Mouse (Mus musculus) embryonic fibroblast, embryonic 13.5 days (primary cell): Measurements from ENCODE around the gene Fbxw5. TPM values are rescaled to one million over a fixed set of nuclear protein-coding genes. Genes with fewer than 3 reads are reported as not detected.

Experiments used
- H3K27ac ChIP-seq: 2 replicates; pipeline ENCODE4 v1.5.1; 2012; ENCODE audit warnings: low read length, control low read depth, inconsistent platforms; ENCODE audit not compliant: insufficient read depth
- H3K4me1 ChIP-seq: 2 replicates; pipeline ENCODE4 v1.6.1; 2011; ENCODE audit warnings: low read length; ENCODE audit not compliant: control insufficient read depth, insufficient read depth
- H3K4me3 ChIP-seq: 2 replicates; pipeline ENCODE4 v1.5.1; 2011; ENCODE audit warnings: mild to moderate bottlenecking, control low read depth, low read length; ENCODE audit not compliant: insufficient read depth
- CTCF ChIP-seq: IDR thresholded peaks from 2 replicates; pipeline ENCODE4 v1.5.1; 2011; ENCODE audit warnings: mild to moderate bottlenecking, control low read depth, low read length, moderate library complexity, borderline replicate concordance; ENCODE audit not compliant: insufficient read depth
- POLR2A ChIP-seq: IDR thresholded peaks from 2 replicates; pipeline ENCODE4 v1.6.1; 2011; ENCODE audit warnings: low read depth, mild to moderate bottlenecking, control low read depth, low read length, moderate library complexity
- polyA plus RNA-seq: library from polyadenylated mRNA; stranded (reverse); fragments of >200 nt; gene quantifications from 2 replicates; pipeline ENCODE4 v1.2.4, GENCODE M21; 2011; ENCODE audit warnings: low read depth; ENCODE audit not compliant: missing spikeins, insufficient read length

Gene Fbxw5
- polyA plus RNA-seq, 1 experiment: 40.7 TPM

- Histone ChIP-seq H3K4me1 (no peaks in the 10 kb centered on the region), H3K27ac (no peak overlapping the region), H3K4me3 (no peak overlapping the region)
- peak; percentile 28; the same call in 1 of the 2 replicates for TF ChIP-seq CTCF
- TF ChIP-seq POLR2A: no peak
Observed at GRCm38 (mm10) chr2:25496462-25496861, 4.1 kb upstream of the Fbxw5 start.

DNA sequence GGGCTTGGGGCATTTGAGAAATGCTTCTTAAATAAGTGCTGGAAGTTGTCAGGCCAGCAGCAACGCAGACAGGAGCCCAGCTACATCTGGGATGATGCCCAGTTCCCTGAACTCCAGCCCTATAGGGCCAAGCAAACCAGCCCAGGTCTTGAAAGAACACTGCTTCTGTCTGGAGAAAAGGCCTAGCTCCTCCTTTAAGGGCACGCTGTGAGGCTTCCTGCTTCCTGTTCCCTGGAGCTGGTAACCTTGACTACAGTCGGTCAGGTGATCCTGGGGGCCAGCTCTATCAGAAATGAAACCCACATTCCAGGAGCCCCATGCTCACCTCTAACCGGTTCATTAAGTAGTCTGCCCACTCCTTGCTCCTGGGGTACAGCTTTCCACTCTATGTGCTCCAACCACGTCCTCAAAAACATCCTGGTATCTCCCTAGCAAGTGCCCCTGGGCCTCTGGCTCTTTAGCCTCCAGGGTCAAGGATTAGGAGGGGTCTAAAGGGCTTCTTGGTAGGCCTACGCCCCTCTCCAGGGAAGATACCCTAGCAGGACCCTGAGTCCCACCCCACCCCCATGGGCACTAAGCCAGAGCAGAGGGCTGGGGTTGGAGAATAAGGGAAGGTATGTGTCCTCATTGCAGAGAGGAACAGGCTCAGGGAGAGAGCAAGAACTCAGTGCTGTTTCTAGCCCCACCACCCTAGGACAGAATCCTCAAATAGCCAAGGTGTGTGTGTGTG, 2.5 kb upstream of the Fbxw5 start:
- TF ChIP-seq CTCF: no peak
- no peak for TF ChIP-seq POLR2A
- H3K4me3 ChIP-seq: no peak overlapping the region
- no peaks in the 10 kb centered on the region for H3K4me1 ChIP-seq
- H3K27ac ChIP-seq: no peak overlapping the region

- H3K27ac ChIP-seq: no peak overlapping the region
- no peak for TF ChIP-seq POLR2A
- no peak for TF ChIP-seq CTCF
- no peaks in the 10 kb centered on the region for H3K4me1 ChIP-seq
- H3K4me3 ChIP-seq: no peak overlapping the region
Observed at GRCm38 (mm10) chr2:25498622-25499478, 1.7 kb upstream of the Fbxw5 start.

- Histone ChIP-seq H3K4me1 (no peaks in the 10 kb centered on the region), H3K27ac (no peak overlapping the region), H3K4me3 (no peak overlapping the region)
- TF ChIP-seq POLR2A (no peak; the same call in 1 of the 2 replicates), CTCF (no peak)
Observed at GRCm38 (mm10) chr2:25500071-25500575, 427 bp upstream of the Fbxw5 start.

DNA sequence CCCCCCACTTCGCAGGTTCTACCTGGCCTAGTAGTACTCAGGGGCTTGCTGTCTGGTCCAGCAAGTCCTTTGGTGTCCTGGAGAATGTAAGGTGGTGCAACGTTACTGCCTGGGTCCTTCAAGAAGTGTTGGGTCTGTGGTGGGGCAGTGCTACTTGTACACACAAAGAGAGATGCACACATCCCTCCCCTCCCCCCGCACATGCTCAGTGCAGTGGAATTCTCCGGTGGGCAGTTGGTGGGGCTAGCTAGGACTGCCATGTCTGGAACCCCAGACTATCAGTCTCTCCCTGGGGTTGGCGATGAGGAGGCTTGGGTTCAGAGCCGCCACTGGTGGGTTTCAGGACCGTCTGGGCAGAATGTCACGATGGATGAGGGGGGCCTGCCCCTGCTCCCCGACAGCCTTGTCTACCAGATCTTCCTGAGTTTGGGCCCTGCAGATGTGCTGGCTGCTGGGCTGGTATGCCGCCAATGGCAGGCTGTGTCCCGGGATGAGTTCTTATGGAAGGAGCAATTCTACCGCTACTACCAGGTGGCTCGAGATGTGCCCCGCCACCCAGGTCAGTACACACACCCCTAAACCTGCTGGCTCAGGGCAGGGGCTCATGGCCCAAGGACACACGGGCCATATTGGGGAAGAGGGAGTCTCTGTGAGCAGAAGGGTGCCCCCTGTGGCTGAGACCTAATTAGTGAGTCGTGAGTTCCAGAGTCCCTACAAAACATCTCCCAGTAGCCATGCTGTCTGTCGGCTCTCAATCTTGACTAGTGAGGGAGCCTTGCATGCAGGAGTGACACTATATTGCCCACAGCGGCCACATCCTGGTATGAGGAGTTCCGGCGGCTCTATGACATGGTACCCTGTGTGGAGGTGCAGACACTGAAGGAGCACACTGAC, 1.3 kb downstream of the Fbxw5 start, which contains the start of gene C8g:
C8g (minus strand) TSS at position 127 of the 894 bp plus-strand sequence.
- Histone ChIP-seq H3K4me3 (peak within 1 kb of the TSS; percentile 80), H3K27ac (peak within 1 kb of the TSS; percentile 6; the same call in 1 of the 2 replicates), H3K4me1 (no peaks in the 10 kb centered on the region)
- TF ChIP-seq POLR2A (no peak), CTCF (no peak)

DNA sequence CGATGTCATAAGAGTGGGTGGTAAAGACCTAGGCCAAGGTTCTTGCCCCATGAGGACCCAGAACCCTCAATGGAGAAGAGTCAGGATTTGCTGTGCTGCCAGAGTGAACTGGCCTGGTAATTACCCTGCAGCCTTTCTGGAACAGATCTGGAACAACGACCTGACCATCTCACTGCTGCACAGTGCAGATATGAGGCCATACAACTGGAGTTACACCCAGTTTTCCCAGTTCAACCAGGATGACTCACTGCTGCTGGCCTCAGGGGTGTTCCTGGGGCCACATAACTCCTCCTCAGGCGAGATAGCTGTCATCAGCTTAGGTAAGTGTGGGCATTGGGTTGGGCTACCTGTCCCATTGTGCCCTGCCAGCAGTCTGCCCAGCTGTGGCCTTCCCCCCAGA, 2.2 kb downstream of the Fbxw5 start:
- H3K27ac ChIP-seq: no peak overlapping the region

DNA sequence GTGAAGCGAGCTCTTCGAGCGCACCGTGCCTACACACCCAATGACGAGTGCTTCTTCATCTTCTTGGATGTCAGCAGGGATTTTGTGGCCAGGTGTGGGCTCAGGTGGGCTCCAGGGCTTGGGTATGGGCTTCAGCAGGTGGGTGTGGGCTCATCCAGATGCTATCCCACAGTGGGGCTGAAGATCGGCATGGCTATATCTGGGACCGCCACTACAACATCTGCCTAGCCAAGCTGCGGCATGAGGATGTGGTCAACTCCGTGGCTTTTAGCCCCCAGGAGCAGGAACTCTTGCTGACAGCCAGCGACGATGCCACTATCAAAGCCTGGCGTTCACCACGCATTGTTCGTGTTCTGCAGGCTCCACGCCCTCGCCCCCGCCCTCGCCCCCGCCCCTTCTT, 4.0 kb downstream of the Fbxw5 start:
- TF ChIP-seq CTCF: no peak
- TF ChIP-seq POLR2A: no peak
- no peaks in the 10 kb centered on the region for H3K4me1 ChIP-seq
- no peak overlapping the region for H3K4me3 ChIP-seq
- no peak overlapping the region for H3K27ac ChIP-seq

More for the DNA sequence above, 2.2 kb downstream of the Fbxw5 start:
- Histone ChIP-seq H3K4me3 (no peak overlapping the region), H3K4me1 (no peaks in the 10 kb centered on the region)
- TF ChIP-seq POLR2A (no peak), CTCF (no peak)

GRCm38 (mm10) chr2:25505000-25505399, 4.5 kb downstream of the Fbxw5 start:
- no peak overlapping the region for H3K27ac ChIP-seq
- no peak for TF ChIP-seq CTCF
- TF ChIP-seq POLR2A: no peak
- H3K4me3 ChIP-seq: no peak overlapping the region
- H3K4me1 ChIP-seq: no peaks in the 10 kb centered on the region

DNA sequence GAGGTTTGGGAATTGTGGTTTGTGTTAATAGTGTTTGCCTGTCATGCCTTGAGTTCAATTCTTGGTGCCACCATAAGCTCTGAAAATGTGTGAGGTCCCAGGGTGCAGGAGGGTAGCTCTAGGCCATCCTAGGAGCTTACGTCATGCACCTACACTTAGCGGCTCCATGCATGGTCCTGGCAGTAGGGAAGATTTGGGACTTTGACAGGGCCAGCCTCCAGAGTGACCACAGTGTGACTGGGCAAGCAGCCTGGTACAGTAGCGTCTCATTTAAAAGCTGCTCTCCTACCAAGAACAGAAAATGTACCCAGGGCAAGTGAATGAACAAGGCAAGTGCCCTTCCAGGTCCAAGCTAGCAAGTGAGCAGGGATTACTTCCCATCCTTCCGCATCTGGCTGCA, 5.3 kb downstream of the Fbxw5 start:
- no peak overlapping the region for H3K4me3 ChIP-seq
- TF ChIP-seq CTCF (no peak), POLR2A (no peak)
- H3K27ac ChIP-seq: no peak overlapping the region
- no peaks in the 10 kb centered on the region for H3K4me1 ChIP-seq
